Mouse (Mus musculus): ENCODE measurements around the gene Lrp6.

The Lrp6 gene

DNA sequence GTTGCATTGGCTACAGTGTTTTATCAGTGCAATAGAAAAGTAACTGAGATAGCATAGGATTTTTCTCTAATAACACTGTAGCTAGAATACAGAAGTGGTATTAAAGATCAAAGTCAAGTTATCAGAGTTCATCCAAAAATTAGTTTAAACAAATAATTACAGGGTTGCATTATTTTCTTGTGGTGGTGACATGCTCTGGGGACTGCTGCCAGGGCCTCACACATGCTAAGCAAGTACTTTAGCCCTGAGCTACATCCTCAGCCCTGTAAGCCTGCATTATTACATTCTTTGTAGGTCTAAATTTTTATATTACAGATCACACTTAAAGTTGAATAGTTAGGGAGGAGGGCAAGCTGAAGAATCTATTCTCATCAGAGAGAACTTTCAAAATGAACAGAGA, 68.2 kb downstream of the Lrp6 start:
- no peak for DNase-seq (ENCODE audit: inconsistent ontology term)

GRCm38 (mm10) chr6:134494828-134495698, 71.7 kb downstream of the Lrp6 start:
- DNase-seq (ENCODE audit: inconsistent ontology term), result peak; percentile 26

- peak; percentile 29 for DNase-seq (ENCODE audit: inconsistent ontology term)
Observed at GRCm38 (mm10) chr6:134489637-134490036, 77.1 kb downstream of the Lrp6 start.

DNA sequence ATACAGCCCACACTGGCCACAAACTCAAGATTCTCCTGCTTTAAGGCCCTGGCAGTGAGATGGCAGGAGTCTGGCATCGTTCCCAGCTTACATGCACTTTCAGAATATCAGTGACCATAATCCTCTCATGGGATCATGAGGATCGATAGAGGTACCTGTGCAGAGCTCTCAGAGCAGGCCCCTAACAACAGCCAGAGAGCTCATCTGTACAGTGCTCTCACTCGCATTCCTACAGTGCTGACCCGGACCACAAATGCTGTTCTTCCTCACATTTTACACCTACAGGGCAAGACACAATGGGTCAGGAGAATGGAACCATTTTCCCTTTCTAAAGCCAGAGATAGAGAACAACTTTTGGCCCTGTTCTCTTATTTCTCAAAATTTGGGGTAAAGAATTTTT, 77.6 kb downstream of the Lrp6 start:
- DNase-seq (ENCODE audit: inconsistent ontology term), result no peak

- no peak for DNase-seq (ENCODE audit: inconsistent ontology term)
Observed at GRCm38 (mm10) chr6:134486318-134486717, 80.4 kb downstream of the Lrp6 start.

DNA sequence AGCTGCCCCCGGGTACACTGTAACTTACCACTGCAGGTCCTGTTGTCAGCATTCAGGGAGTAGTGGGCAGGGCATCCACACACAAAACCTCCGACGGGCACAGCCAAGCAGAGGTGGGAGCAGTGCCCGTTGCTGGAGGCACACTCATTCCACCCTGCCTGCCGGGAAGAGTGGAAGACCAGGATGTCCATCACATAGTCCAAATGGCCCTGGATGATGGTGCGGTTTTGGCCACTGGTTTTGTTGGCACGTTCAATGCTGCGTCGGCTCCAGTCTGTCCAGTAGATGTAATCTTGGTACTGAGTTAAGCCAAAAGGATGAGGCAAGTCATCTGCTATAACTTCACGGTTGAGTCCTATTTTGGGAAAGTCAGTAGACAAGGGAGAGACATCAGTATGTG, 87.3 kb downstream of the Lrp6 start:
- no peak for DNase-seq (ENCODE audit: inconsistent ontology term)

DNA sequence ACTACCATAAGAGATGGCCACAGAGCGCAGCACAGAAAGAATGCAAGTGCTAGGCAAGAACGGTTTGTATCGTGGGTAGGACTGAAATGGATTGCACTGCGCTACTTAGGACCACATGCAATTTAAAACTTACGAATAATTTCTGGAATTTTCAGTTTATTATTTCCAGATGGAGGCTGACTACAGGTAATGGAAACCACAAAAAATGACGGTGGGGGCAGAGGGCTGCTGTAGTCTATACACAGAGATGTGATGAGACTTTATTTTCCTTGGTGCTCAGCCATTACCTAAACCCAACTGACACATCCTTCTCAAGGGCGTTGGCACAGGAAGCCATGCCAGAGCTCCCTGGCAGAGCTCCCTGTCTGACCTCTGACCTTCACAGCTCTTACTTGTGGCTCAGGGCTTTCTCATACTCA, 93.6 kb downstream of the Lrp6 start:
- peak; percentile 50 for DNase-seq (ENCODE audit: inconsistent ontology term)

DNA sequence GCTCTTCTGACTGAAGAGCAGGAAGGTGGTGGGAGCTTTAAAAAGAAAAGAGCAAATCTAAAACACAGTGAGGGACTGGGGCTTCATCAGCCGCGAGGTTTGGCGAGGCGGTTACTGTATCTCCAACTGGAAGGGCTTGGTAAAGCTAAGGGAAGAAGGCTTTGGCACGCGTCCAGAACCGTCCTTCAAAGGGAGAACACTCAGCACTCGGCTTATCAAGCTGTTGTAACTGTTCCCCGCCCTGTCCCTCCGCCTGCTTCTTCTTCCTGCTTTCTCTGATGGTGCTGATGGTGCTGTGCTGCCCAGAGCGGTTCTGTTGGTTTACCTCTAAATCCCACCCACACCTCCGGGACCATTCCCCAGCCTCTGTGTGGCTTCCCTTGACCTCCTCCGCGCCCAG, 95.9 kb downstream of the Lrp6 start:
- no peak for DNase-seq (ENCODE audit: inconsistent ontology term)

- DNase-seq (ENCODE audit: inconsistent ontology term), result no peak
Observed at GRCm38 (mm10) chr6:134469297-134469696, 97.5 kb downstream of the Lrp6 start.

DNA sequence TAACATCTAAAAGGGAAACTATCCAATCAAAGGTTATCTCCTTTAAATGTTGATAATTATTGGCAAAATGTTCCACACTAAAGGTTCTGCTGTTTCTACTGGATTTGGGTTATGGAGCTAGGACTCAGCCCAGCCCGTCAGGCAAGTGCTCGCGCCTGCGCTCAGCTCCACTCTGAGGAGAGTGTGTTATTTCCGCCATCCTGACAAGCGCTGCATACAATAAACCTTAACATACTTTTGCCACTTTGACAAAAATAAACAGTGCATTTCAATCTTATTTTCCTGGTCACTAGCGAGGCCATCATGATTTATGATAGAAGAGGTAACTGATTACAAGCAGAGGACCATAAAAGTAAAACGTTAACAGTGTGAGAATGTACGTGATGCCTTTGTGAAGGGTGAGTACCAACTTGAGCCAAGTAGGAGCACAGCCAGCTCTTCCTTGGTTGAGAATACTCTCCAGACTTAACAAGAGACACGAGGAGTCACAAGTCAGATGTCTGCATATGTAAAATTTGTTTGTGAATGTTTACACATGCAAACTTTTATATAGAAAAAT, 100.0 kb downstream of the Lrp6 start:
- no peak for DNase-seq (ENCODE audit: inconsistent ontology term)

DNA sequence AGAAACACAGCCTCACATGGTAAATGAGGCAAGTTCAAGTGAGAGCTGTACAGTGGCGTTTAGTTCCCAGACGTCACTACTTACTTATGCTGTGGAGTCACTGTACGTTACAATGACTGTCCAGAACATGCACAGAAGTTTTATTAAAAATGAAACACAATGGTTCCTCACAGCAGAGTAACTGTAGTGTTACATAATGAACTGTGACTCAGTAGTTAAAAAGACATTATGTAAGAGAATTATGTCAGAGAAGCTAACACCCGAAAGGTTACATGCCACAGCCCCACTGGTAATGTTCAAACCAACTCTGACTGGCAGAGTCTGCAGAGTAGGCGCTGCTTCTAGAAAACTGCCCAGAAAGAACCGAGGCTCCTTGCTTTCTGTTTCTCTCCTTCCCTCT, 105.6 kb downstream of the Lrp6 start:
- DNase-seq (ENCODE audit: inconsistent ontology term), result no peak

GRCm38 (mm10) chr6:134458376-134458775, 108.4 kb downstream of the Lrp6 start:
- no peak for DNase-seq (ENCODE audit: inconsistent ontology term)

DNA sequence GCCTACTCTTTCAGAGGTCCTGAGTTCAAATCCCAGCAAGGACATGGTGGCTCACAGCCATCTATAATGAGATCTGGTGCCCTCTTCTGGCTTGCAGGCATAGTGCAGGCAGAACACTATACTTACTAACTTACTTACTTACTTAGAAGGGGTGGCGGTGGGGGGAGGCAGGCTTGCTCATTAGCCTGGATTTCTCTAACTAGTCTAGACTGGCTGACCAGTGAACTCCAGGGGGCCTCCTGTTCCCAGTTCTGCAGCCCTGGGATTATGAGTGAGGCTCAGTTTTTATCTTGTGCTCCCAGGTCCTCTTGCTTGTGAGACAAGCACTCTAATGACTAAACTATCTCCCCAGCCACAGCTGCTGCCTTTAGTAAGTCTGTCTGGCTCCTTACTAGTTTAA, 112.7 kb downstream of the Lrp6 start:
- DNase-seq (ENCODE audit: inconsistent ontology term), result no peak

DNA sequence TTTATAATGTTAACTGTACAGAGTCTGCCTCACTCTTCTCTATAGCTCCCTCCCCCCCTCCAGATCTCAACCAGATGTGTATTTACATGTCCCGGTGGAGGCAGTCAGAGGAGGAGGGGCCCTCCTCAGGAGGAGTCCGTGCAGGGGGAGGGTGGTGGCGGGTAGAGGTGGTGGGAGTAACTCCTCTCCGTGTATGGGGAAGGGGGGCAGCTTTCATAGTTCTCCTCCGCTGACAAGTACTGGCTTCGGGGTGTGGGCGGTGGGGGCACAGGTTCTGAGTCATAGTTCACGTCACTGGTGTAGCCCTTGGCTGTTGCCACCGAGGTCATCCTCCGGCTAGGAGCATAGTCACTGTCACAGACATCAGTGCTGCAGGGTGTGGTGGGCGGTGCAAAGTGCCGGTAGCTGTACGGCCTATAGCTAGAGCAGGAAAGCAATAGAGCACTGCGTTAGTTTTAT, 116.1 kb downstream of the Lrp6 start:
- DNase-seq (ENCODE audit: inconsistent ontology term), result no peak

GRCm38 (mm10) chr6:134449958-134450357, 116.8 kb downstream of the Lrp6 start:
- no peak for DNase-seq (ENCODE audit: inconsistent ontology term)

DNA sequence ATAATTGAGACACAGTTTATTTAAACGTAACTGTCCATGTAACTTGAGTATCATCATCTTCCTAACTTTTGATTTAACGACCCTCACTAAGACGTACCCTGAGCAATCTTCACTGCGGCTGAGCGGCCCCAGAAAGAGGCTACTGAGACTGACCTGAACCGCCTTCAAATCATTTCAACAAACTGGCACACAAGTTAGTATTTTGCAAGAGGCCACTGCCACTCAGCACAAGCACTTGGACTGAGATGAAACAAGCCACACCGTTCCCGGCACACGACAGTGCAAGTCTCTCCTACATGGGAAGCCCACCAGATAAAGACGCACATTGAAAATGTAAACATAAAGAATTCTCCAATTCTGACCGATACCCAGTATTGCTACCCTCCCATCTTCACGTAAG, 118.3 kb downstream of the Lrp6 start:
- no peak for DNase-seq (ENCODE audit: inconsistent ontology term)

- no peak for DNase-seq (ENCODE audit: inconsistent ontology term)
Observed at GRCm38 (mm10) chr6:134443925-134444324, 122.8 kb downstream of the Lrp6 start.

DNA sequence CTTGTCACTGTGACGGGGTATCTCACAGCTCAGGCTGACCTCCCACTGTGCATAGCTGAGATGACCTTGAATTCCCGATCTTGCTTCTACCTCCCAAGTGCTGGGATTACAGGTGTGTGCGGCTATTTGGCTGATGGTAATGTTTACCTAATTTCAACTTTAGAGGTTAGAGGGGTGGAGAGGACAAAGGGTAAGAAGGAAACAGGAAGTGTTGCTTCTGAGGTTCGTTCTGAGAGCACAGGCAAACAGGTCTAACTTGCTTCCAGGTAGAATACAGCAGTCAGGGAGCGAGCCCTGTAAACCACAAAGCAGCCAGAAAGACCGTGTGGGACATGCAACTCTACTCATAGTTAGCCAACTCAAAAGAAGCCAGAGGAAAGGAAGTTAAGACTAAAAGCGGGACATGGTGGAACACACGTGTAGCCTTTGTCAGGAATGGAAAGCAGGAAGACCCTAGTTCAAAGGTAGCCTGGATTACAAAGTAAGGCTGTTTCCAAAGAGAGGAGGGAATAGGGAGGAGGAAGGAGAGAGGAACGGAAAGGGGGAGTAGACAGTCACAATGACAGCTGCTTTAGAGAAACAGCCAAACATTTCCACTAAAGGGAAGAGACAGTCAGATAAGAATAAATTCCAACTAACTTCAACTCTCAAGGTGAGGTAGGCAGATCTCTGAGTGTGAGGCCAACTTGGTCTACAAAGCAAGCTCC, 123.4 kb downstream of the Lrp6 start:
- no peak for DNase-seq (ENCODE audit: inconsistent ontology term)

GRCm38 (mm10) chr6:134442219-134442618, 124.5 kb downstream of the Lrp6 start:
- peak; percentile 17 for DNase-seq (ENCODE audit: inconsistent ontology term)

- peak; percentile 69 for DNase-seq (ENCODE audit: inconsistent ontology term)
Observed at GRCm38 (mm10) chr6:134441716-134442115, 125.0 kb downstream of the Lrp6 start.

DNA sequence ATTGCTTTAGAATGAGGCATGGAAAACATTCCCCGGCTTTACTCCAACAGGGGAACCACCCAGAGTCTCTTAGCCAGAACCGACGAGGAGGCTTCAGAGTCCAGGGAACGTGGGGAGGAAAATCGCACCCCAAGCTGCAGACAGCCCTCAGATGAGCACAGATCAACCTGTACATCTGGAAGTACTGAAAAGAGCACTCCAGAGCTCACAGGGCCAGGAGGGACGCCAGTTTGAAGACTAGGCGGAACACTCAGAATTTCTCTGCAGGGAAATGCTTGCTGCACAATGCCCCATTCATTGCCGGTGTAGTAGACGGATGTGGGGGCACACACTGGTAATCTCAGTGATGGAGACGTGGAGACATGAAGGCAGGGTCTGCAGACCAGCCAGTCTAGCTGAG, 126.7 kb downstream of the Lrp6 start:
- no peak for DNase-seq (ENCODE audit: inconsistent ontology term)

DNA sequence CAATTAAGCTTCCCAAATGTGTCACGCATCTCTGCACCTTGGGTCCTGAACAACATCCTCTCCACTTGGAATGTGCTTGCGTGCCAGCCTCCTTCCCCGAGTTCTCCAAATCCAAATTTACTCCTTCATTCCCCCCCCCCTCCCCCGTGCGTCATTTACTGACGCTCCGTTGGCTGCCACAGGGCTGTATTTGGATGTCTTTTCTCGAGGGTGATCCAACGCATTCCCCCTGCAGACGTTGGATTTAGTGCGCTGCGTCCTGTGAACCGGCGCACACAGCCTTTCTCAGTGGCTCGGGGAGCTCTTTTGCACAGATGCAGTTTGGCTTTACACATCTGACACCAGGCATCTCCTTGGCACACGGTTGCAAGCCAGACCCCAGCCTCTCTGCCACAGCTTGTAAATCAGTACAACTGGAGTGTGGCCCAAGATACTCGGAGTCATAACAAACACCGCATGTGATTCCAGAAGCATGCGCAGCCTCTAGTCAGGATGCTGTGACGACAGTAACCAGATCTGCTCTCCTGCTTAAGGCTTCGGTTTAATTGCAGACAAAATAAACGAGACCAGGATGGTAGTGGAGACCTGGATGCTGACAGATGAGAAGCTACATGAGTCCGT, 127.3 kb downstream of the Lrp6 start:
- DNase-seq (ENCODE audit: inconsistent ontology term), result peak; percentile 70

Measured in Muller cell, postnatal 12 days (primary cell).